Mouse (Mus musculus) cerebral cortex, adult 2 months (tissue): ENCODE data around the gene Zfp981.

Experiments
- WGBS: fragments of 180-500 bp; shearing (Covaris S2); methylation state at CpG from one replicate; pipeline ENCODE4 v1.1.7; 2018; 5-methylcytosine and 5-hydroxymethylcytosine counted together

Gene Zfp981

DNA sequence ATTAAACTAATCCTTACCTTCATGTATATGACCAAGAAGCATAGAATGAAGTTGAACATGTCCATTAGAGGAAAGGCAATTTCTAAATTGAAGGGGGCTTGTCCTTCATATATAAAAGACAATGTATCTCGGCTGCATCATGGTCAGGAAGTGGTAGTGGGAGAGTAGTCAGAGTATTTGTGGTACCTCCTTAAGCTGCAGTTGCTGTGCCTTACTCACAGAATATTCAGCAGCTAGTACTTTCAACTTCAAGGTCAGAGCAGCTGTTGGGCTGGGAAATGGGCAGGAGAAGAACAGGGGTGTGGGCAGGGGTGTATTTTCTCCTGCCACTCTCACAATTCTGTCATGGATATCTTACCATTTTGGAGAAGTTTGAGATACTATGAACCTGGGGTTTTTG, 15.1 kb upstream of the Zfp981 start:
- 71% methylated on average over 1 of the region's 1 CpGs for WGBS

- 75% methylated on average over 4 of the region's 4 CpGs for WGBS
These were observed 12.6 kb upstream of the Zfp981 start for GRCm38 (mm10) chr4:146489196-146489595.

DNA sequence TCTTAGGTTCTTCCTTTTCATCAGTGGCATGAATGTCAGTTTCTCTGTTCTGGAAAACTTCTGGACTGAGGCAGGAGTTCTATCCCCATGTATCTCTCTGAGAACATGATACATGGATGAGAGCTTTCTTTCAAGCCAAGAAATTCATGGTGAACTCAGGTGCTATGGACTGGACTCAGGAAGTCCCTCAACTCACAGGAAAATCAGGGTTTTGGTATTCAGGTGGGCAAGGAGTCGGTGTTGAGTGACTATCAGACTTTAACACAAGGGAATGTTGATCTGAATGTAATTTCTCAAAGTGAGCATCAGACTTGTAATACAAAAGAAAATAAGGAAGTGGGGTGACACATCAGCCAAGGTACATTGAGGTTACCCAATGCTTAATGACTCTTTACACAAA, 9.8 kb upstream of the Zfp981 start:
- 78% methylated on average over 1 of the region's 1 CpGs for WGBS

- WGBS: 42% methylated on average over 1 of the region's 1 CpGs
These were observed 9.0 kb upstream of the Zfp981 start for GRCm38 (mm10) chr4:146492851-146493250.

- WGBS: 85% methylated on average over 6 of the region's 6 CpGs
These were observed 8.4 kb upstream of the Zfp981 start for GRCm38 (mm10) chr4:146493319-146493907.

GRCm38 (mm10) chr4:146494980-146495379, 6.8 kb upstream of the Zfp981 start:
- WGBS: 62% methylated on average over 4 of the region's 4 CpGs

DNA sequence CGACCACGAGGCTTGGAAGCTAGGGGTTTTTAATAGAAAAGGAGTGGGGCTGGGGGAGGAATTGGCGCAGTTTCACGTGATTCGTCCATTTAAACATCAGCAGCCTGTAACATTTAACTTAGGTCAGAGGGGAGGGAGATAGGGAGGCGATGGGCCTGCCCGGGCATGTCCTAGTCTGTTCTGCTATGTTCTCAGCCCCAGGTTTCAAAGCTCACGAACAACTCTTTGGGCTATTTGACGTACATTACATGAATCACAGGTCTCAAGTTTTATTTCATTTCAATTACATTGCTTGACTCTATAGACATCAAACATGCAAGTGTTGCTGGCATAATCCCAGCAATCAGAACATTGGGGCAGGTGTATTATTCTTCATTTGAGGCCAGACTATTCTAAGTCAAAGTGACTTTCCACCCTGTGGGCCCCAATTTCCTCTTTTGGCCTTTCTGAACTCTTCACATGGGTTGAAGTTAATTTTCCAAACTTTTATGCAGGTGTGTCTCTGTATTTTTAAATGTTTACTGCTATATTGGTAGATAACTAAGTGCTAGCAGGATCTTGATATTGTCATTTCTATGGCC, 4.0 kb upstream of the Zfp981 start:
- 79% methylated on average over 9 of the region's 9 CpGs for WGBS

- 94% methylated on average over 23 of the region's 24 CpGs for WGBS
These were observed 7.2 kb downstream of the Zfp981 start for GRCm38 (mm10) chr4:146509029-146509428.

DNA sequence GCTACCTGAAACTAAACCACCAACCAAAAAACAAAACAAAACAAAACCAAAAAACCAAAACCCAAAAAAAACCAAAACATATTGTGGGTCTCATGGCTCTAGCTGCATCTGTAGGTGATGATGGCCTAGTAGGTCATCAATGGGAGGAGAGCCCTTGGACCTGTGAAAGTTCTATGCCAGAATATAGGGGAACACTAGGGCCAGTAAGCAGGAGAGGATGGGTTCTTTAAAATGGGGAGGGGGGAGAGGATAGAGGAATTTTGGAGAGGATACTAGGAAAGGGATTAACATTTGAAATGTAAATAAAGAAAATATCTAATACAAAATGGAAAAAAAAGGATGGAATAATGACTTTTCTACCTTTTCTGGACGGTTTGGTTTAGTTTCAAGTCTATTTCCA, 14.6 kb downstream of the Zfp981 start:
- WGBS: 45% methylated on average over 1 of the region's 1 CpGs

GRCm38 (mm10) chr4:146517150-146517549, 15.3 kb downstream of the Zfp981 start:
- 60% methylated on average over 2 of the region's 2 CpGs for WGBS

GRCm38 (mm10) chr4:146520723-146521122, 18.9 kb downstream of the Zfp981 start:
- whole genome bisulfite sequencing: 81% methylated on average over 2 of the region's 2 CpGs

DNA sequence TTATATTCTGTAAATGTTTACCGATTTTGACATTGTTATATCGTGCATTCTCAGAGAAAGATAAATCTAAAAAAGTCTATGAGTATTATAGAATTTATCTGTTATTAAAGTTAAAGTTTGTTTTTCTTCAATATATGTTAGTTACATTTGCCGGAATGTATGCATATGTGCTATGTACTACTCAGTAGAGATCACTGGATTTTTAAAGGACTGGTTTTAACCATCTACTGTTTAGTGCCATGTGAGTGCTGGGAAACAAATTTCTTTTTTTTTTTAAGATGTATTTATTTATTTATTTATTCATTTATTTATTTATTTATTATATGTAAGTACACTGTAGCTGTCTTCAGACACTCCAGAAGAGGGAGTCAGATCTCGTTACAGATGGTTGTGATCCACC, 32.7 kb downstream of the Zfp981 start:
- 87% methylated on average over 4 of the region's 4 CpGs for WGBS

- WGBS: 3% methylated on average over 27 of the region's 111 CpGs
These were observed 78.4 kb downstream of the Zfp981 start for GRCm38 (mm10) chr4:146579905-146580873.
